Mouse (Mus musculus) heart, postnatal 10 days (tissue): ENCODE measurements at regions not wholly inside any gene's neighbourhood (a gene's known extent, or its start where the extent isn't known, plus 50 kb on each side); places are given as distances from the start of the nearest gene placed in this dataset.
"Not testable (repeated sequence)": the region's sequence is repeated elsewhere in the genome, so short reads cannot be mapped to it uniquely, and the experiment has no call there.

Experiments used
- DNase-seq, 2 experiments: peaks; one replicate each; pipeline ENCODE4 v3.0.0; 2021
- intact Hi-C: fragments of 180-260 bp; cut with DNase I; formaldehyde crosslinking; loops from one replicate; pipeline ENCODE4 v1.15.1; 2025

GRCm38 (mm10) chr12:98144464-98144863, 114.8 kb downstream of the Galc start:
- intact Hi-C loops, result no loop called here

DNA sequence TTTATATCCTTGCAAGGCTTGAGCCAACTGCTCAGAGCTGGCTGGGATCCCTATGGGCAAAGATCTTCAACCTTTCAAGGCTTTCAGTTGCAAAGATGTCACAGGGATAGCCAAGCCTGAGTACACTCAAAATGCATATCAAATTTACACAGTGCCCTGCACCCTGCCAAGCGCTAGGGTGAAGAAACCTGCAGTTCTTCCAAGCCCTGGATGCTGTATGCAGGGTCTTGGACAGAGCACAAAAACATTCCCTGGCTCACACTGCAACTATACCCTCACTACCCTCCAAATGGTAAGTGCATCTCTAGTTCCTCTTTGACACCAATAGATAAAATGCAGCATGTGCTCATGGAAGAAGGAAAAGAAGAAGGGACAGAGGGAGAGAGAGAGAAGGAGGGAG, 116.1 kb downstream of the Galc start:
- intact Hi-C loops, result no loop called here

More at GRCm38 (mm10) chr12:98144464-98144863, 114.8 kb downstream of the Galc start:
- no peak for DNase-seq

DNA sequence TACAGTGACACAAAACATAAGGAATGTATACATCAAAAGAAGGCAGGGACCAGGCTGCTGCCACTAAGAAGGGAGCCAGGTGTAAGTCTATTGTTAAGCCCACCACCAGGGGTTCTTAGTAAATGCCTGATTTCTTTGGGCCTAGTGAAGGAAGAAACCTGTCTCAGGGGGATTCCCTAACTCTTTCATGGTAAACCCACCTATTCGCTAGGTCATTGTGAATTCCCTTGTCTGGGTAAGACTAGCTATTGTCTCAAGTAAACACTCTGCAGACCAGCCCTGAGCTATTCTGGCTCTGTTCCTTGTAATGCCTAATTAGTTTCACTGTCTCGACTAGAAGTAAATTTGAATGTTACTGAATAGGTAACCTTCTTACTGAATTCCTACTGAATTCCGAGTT, 119.4 kb downstream of the Galc start:
- intact Hi-C loops, result not testable (repeated sequence)

More for the DNA sequence above, 116.1 kb downstream of the Galc start:
- DNase-seq, result no peak

DNA sequence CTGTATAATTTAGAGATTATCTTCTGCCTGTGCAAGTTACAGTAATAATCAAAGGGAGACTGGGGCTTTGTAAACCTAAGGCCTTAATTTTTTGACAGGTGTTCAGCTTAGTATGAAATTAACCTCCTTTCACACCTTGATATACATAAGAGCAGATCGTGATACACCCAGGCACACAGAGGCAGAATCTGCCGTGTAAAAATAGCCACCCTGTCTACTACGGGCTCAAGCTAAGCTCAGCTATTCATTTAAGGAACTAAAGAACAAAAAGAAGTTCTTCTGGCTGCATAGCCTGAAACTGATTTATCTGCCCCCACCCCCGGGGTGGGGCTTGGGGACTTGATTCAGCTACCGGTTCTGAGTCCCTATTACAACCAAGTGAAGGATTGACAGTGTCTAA, 128.0 kb downstream of the Galc start:
- intact Hi-C loops, result no loop called here

More for the DNA sequence above, 119.4 kb downstream of the Galc start:
- not testable (repeated sequence) for DNase-seq

DNA sequence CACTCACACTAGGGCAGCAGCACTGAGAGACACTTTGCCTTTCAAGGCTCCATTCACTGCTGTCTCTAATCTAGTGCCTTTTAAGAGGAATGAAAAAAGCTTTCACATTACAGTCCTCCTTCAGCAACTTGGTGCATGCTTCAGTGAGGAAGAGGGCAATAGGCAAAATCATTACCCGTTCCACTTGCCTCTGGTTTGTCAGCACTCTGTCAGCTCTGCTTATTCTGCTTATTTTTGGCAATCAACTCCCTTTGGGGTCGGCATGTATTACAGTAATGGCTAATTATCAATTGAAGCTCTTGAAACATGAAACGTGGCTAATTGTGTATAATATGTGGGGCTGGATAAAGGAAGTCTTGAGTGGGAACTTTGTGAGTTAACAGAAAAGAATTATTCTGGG, 135.7 kb downstream of the Galc start:
- no peak for DNase-seq
- intact Hi-C loops, result no loop called here

More for the DNA sequence above, 128.0 kb downstream of the Galc start:
- no peak for DNase-seq

- intact Hi-C loops, result no loop called here
- no peak for DNase-seq
Measured at GRCm38 (mm10) chr12:98108039-98108438, 151.2 kb downstream of the Galc start.

DNA sequence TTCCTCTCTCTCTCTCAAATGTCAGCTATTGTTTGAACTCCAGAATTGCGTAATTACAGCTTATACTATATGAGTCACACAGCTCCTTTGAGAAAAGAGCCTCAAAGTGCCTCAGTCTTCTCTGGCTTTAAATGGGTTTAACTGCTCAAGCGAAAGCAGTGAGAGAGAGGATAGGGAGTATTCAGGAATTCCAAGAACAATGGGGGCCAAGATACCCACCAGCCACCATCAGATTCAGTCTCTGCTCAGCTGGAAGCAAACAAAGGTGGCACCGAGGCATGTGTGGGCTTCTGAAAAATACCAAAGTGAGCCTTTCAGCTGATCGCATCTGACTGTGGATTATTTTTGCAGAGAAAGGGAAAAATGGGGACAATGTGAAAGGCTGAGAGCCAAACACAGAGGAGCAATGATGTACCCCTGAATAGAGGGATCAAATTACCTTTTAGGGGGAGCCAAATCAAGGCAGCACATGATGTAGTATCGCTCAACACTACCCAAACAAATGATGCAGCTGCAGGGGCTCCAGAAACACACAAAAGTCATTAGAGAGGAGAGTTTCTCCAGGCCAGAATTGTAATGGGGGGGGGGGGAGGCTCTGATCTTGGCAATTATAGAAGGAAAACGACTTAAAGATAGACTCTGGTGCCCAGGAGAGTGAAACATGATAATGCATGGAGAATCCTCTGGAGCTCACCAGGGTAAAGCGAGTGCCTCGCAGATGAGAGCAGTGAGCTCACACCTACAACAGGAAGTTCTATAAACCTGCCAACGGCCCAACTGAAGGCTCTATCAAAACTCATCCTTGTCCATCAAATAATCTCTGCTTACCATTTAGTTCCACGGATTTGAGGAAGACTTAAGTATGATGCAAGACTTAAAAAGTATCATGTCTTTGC, 152.2 kb downstream of the Galc start:
- intact Hi-C loops, result no loop called here
- DNase-seq, result no peak

GRCm38 (mm10) chr12:98106151-98106788, 153.0 kb downstream of the Galc start:
- DNase-seq, result no peak
- intact Hi-C loops, result no loop called here

- no peak for DNase-seq
- intact Hi-C loops, result no loop called here
Measured at GRCm38 (mm10) chr12:98105749-98106148, 153.5 kb downstream of the Galc start.

DNA sequence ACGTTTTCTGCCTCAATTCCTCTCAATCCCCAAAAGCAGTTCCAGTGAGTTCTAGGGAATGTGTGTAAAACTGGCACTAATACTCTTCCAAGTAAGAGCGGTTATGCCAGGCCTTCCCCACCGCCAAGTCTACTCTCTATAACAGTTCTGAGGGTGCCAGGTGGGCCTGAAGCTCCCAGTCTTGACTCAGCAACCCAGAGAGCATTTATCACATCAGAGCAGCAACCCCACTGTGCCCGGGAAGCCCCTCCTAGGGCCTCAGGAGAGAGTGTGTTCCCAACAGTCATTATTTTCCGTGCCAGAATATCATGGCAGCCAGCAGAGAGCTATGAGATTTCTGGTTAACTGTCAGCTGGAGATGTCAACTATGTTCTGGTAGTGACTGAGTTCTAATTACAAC, 169.1 kb downstream of the Galc start:
- intact Hi-C loops, result no loop called here
- no peak for DNase-seq

GRCm38 (mm10) chr12:98078351-98078750, 180.9 kb downstream of the Galc start:
- DNase-seq, result no peak
- intact Hi-C loops, result no loop called here

GRCm38 (mm10) chr12:98075580-98075979, 183.7 kb downstream of the Galc start:
- intact Hi-C loops, result no loop called here
- no peak for DNase-seq

GRCm38 (mm10) chr12:98069110-98069509, 190.1 kb downstream of the Galc start:
- intact Hi-C loops, result no loop called here
- DNase-seq, result no peak

DNA sequence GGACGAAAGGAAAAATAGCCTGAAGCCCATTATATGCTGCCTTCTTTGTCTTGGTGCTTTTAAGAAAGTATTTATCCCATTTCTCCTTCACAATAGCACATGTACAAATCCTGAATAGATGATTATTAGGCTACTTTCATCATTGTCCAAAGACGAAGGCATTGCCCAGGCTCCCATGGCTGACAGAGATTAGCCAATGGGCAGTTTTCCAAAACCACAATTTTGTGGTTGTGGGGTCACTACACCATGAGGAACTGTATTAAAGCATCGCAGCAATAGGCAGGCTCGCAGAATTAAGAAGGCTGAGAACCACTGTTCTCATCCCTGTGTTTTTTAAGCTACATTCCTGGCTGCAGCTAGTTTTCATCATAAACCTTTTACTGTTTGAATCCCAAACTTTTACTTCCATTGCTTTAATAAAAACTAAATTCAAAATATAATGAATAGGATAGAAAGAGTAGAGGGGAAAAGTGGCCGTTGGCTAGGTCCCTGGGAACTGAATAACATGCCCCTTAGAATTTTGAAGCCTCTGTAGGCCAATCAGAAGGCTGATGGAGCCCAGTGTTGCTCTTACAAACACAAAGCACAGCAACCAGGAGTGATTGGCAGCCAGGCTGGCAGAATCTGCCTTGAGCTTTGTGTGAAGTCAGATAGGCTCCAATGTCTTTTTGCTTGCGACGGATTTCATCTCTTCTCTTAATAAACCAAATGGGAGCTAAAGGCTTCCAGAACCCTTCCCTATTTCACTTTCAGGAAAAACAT, 199.7 kb downstream of the Galc start:
- no peak for DNase-seq
- intact Hi-C loops, result no loop called here

- intact Hi-C loops, result no loop called here
- DNase-seq, result no peak
Measured at GRCm38 (mm10) chr12:98058977-98059376, 200.3 kb downstream of the Galc start.

GRCm38 (mm10) chr12:98050934-98051333, 208.3 kb downstream of the Galc start:
- intact Hi-C loops, result no loop called here
- DNase-seq, result no peak

DNA sequence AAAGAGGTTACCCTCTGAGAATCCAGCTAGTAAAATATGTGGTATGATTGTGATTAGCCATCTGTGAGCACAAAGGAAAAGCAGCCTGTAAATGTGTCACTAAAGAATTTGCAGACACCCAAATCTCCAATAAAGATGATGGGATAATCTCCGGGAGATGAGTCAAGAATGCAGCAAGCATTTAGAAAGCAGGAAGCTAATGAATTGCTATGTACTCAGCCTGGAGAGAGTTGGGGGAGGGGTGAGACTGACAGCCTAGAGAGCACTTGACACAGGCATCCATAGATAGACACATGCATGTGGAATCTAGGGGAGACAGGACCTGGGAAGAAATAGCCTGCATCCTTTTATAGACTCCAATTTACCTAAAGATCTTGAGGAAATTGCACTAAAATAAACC, 208.8 kb downstream of the Galc start:
- intact Hi-C loops, result no loop called here
- DNase-seq, result no peak

DNA sequence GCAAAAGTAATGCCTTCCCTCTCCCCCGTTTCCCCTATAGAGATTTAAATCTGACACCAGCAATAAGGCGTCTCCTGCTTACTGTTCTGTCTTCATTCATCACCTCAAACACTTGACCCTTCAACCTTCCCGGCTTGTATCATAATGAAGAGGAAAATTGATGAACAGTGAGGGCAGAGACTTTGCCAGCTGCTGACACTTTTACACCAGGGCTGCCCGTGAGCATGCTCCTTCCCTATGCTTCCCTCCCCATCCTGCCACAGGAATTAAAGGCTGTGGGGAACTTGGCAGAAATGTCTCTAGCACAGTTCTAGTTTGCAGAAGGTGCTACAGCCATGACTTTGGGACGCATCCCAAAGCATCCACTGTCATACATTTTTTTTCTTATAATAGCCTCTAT, 209.2 kb downstream of the Galc start:
- DNase-seq, result no peak
- intact Hi-C loops, result no loop called here

DNA sequence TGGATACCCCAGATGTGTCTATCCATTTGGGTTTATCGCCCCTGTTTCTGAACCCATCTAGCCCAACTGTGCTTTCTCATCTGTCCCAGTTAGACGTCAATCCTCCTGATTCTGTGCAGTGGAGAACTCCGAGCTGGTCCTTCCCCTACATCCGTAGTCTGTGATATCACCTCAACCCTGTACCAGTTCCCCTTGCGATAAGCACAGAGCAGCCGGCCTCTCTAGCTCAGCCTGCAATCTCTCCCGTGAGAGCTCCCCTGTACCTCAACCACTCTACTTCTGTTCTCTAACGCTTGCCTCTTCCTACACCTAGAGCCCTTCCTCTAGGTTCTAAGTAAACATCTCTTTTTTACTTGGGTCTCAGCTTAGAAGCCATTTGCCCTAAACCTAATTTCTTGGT, 211.5 kb downstream of the Galc start:
- no peak for DNase-seq
- intact Hi-C loops, result no loop called here

- intact Hi-C loops, result no loop called here
- DNase-seq, result no peak
Measured at GRCm38 (mm10) chr12:98046459-98047440, 212.5 kb downstream of the Galc start.
